Mouse (Mus musculus): ENCODE measurements around the gene Rack1. TPM values are rescaled to one million over a fixed set of nuclear protein-coding genes. Genes with fewer than 3 reads are reported as not detected.

Gene Rack1
- polyA plus RNA-seq, 1 experiment from 2014 or later = 565 TPM

GRCm38 (mm10) chr11:48798984-48799920 lies 880 bp upstream of the Rack1 start:
- ATAC-seq (ENCODE audit: low FRiP score) = no peak; the same call in 1 of the 2 replicates
- Histone ChIP-seq H3K4me2 (peak overlapping the region; percentile 92), H3K27me3 (no peaks in the 10 kb centered on the region), H3K9ac (peak overlapping the region; percentile 89), H3K4me1 (peaks cover 31% of the 10 kb centered on the region), H3K36me3 (replicated peaks) (peaks cover 31% of the 10 kb centered on the region), H3K27ac (peak overlapping the region; percentile 93), H3K9me3 (no peaks in the 10 kb centered on the region), H3K4me3 (replicated peaks) (peak overlapping the region; percentile 78)
- WGBS = 11% methylated on average over 18 of the region's 18 CpGs

GRCm38 (mm10) chr11:48801831-48802772 lies 2.0 kb downstream of the Rack1 start:
- Histone ChIP-seq H3K4me3 (replicated peaks) (peak overlapping the region; percentile 78), H3K4me1 (peaks cover 31% of the 10 kb centered on the region), H3K9me3 (no peaks in the 10 kb centered on the region), H3K9ac (peak overlapping the region; percentile 89), H3K27ac (no peak overlapping the region), H3K27me3 (no peaks in the 10 kb centered on the region), H3K36me3 (replicated peaks) (peaks cover 59% of the 10 kb centered on the region), H3K4me2 (peak overlapping the region; percentile 92)
- 79% methylated on average over 17 of the region's 17 CpGs for whole genome bisulfite sequencing
- no peak for ATAC-seq (ENCODE audit: low FRiP score)

GRCm38 (mm10) chr11:48803988-48804387 lies 3.9 kb downstream of the Rack1 start:
- H3K9me3 ChIP-seq = no peaks in the 10 kb centered on the region
- ATAC-seq (ENCODE audit: low FRiP score) = no peak
- H3K27me3 ChIP-seq = no peaks in the 10 kb centered on the region
- H3K4me2 ChIP-seq = no peak overlapping the region
- 92% methylated on average over 2 of the region's 2 CpGs for WGBS
- no peak overlapping the region for H3K4me3 ChIP-seq (replicated peaks)
- H3K9ac ChIP-seq = no peak overlapping the region
- H3K4me1 ChIP-seq = peaks cover 19% of the 10 kb centered on the region
- peaks cover 78% of the 10 kb centered on the region for H3K36me3 ChIP-seq (replicated peaks)
- H3K27ac ChIP-seq = no peak overlapping the region

DNA sequence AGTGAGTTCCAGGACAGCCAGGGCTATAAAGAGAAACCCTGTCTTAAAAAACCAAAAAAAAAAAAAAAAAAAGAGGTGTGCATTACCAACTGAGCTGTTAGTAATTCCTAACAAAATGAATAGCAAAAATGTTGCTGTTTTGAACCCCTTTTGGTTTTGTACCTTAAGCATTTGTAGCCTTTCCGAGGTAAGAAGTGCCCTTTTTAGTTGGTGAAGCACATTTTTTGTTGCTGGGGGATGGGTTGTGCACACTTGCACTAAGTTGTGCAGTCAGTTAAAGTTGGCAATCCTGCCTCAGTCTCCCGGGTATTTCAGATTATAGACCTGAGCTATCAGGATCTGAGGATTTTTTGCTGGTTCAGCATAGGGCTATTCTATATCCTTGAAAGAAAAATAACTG lies 4.8 kb downstream of the Rack1 start:
- Histone ChIP-seq H3K4me2 (no peak overlapping the region), H3K27ac (no peak overlapping the region), H3K9ac (no peak overlapping the region)

GRCm38 (mm10) chr11:48806856-48807562 lies 6.9 kb downstream of the Rack1 start:
- peak; percentile 51 for ATAC-seq (ENCODE audit: low FRiP score)
- WGBS = 58% methylated on average over 21 of the region's 21 CpGs
- peaks cover 7% of the 10 kb centered on the region for H3K4me1 ChIP-seq
- H3K4me2 ChIP-seq = no peak overlapping the region
- no peak overlapping the region for H3K27ac ChIP-seq
- H3K9me3 ChIP-seq = no peaks in the 10 kb centered on the region
- H3K36me3 ChIP-seq (replicated peaks) = peaks cover 99% of the 10 kb centered on the region
- no peak overlapping the region for H3K9ac ChIP-seq
- no peaks in the 10 kb centered on the region for H3K27me3 ChIP-seq
- H3K4me3 ChIP-seq (replicated peaks) = no peak overlapping the region

More for the DNA sequence above, 4.8 kb downstream of the Rack1 start:
- no peaks in the 10 kb centered on the region for H3K27me3 ChIP-seq
- peaks cover 87% of the 10 kb centered on the region for H3K36me3 ChIP-seq (replicated peaks)
- H3K4me1 ChIP-seq = peaks cover 18% of the 10 kb centered on the region
- no peaks in the 10 kb centered on the region for H3K9me3 ChIP-seq
- no peak for ATAC-seq (ENCODE audit: low FRiP score)
- H3K4me3 ChIP-seq (replicated peaks) = no peak overlapping the region
- WGBS = 81% methylated on average over 2 of the region's 2 CpGs

DNA sequence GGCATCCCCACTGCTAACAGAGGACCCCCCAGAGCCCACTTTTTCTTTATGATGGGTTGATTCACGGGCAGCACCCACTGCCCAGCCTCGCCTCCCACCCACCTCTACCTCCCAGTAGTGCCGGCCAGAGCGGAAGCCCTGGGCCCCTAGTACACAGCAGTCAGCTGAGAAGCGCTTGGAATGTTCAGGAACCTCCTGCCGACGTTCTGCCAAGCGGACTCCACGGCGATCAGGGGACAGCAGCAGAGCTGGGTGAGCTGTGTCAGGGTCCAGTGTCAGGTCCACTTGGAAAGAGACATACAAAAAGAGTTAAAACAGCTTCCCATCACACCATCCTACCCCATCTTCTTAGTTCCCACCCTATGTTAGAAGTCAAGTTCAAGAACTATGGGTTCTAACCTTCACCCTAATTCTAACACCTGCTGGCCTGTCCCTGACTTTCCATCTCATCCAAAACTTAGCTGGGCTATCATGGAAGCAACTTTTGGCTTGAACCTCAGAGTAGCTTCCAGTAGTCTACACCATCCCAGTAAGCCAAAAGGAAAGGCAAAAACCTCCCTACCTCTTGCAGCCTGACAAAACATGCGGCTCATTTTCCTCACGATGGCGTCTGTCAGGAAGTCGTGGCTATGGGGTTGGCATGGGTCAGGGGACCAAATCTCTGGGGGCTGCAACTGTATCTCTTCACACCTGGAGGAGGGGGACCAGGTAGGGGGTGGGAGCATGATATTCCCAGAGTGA lies 7.6 kb downstream of the Rack1 start:
- 74% methylated on average over 14 of the region's 14 CpGs for WGBS
- Histone ChIP-seq H3K4me1 (0 out of 2 replicates have a peak, but pooled peaks cover under 1% of the 10 kb centered on the region), H3K27me3 (no peaks in the 10 kb centered on the region), H3K36me3 (replicated peaks) (peaks cover 98% of the 10 kb centered on the region), H3K9ac (no peak overlapping the region), H3K4me2 (no peak overlapping the region), H3K27ac (no peak overlapping the region), H3K4me3 (replicated peaks) (no peak overlapping the region), H3K9me3 (no peaks in the 10 kb centered on the region)
- ATAC-seq (ENCODE audit: low FRiP score) = peak; percentile 22; the same call in 1 of the 2 replicates

DNA sequence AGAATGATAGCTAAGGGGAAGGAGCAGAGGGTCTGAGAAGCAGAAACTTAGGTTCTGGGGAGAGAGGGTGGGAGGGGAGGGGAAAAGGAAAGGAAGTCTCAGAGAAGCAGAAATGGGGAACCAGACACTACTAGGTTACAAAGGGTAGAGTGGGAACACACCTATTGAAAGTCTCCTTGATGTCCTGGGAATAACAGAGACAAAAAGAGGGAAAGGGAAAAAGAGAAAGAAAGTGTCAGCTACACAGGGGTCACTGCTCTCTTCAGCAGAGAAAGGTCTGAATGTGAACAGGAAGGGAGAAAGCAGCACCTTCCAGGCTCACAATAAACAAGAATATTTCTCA lies 8.1 kb downstream of the Rack1 start:
- H3K36me3 ChIP-seq (replicated peaks) = peaks cover 96% of the 10 kb centered on the region
- H3K9ac ChIP-seq = no peak overlapping the region
- no peaks in the 10 kb centered on the region for H3K4me1 ChIP-seq
- ATAC-seq (ENCODE audit: low FRiP score) = no peak
- no peak overlapping the region for H3K27ac ChIP-seq
- H3K4me3 ChIP-seq (replicated peaks) = no peak overlapping the region
- H3K4me2 ChIP-seq = no peak overlapping the region
- H3K9me3 ChIP-seq = no peaks in the 10 kb centered on the region
- no peaks in the 10 kb centered on the region for H3K27me3 ChIP-seq

DNA sequence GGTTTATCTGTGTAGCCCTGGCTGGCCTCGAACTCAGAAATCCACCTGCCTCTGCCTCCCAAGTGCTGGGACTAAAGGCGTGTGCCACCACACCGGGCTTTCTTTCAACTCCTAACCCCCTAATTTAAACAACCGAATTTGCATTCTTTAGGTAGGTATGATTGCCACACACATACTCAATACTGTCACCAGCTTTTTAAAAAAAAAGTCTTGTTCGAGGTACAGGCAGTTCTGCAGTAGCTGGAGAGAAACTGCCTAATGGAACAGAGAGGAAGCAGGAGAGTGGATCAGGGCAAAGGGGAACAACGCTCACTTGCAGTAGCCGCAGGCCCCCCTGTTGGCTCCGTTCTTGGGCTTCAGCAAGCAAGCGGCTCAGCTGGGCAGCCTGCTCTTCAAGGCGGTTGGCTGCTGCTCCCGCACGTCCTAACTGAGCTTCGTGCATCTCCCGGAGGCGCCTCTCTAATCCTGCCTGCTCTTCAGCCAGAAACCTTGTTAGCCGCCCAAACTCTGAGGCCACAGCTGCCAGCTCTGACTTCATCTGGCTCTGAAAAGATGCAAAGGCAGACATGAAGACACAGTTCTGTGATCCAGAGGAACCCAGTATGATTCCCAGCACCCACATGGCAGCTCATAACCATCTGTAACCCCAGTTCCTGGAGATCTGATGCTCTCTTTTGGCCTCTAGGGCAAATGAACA lies 8.8 kb downstream of the Rack1 start:
- Histone ChIP-seq H3K9ac (no peak overlapping the region), H3K27ac (0 out of 2 replicates have a peak overlapping the region, but pooled peaks have one; percentile 25), H3K4me1 (no peaks in the 10 kb centered on the region), H3K27me3 (no peaks in the 10 kb centered on the region), H3K36me3 (replicated peaks) (peaks cover 92% of the 10 kb centered on the region), H3K4me2 (no peak overlapping the region), H3K9me3 (no peaks in the 10 kb centered on the region), H3K4me3 (replicated peaks) (no peak overlapping the region)
- 74% methylated on average over 16 of the region's 16 CpGs for WGBS
- ATAC-seq (ENCODE audit: low FRiP score) = no peak

DNA sequence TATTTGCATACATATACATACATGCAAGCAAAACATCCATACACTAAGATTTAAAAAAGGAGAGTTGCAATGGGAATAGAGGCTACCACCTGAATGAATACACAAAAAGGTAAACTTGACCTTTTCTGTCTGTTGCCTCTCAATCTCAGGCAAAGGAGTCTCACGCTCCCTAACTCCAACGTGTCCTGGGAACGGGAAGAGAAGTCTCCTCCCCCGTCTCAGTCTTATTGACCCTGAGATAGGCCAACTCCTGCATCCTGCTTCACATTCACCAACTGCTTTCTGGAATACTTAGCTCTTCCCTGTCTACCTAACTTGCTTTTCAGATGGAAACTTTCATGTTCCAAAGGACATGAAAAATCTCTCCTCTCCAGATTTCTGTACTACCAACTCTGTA lies 9.3 kb downstream of the Rack1 start:
- no peak for ATAC-seq (ENCODE audit: low FRiP score)
- Histone ChIP-seq H3K9ac (no peak overlapping the region), H3K36me3 (replicated peaks) (peaks cover 87% of the 10 kb centered on the region), H3K4me1 (peaks cover 4% of the 10 kb centered on the region), H3K9me3 (no peaks in the 10 kb centered on the region), H3K27ac (no peak overlapping the region), H3K4me2 (no peak overlapping the region), H3K27me3 (no peaks in the 10 kb centered on the region), H3K4me3 (replicated peaks) (no peak overlapping the region)
- WGBS = 84% methylated on average over 4 of the region's 4 CpGs

- Histone ChIP-seq H3K9me3 (no peaks in the 10 kb centered on the region), H3K4me3 (replicated peaks) (no peak overlapping the region), H3K36me3 (replicated peaks) (peaks cover 81% of the 10 kb centered on the region), H3K27ac (no peak overlapping the region), H3K4me1 (peaks cover 11% of the 10 kb centered on the region), H3K4me2 (no peak overlapping the region), H3K27me3 (no peaks in the 10 kb centered on the region), H3K9ac (no peak overlapping the region)
- no peak for ATAC-seq (ENCODE audit: low FRiP score)
- WGBS = 86% methylated on average over 2 of the region's 2 CpGs
These were observed 10.0 kb downstream of the Rack1 start for GRCm38 (mm10) chr11:48810142-48810541.

- H3K4me3 ChIP-seq (replicated peaks) = no peak overlapping the region
- no peak overlapping the region for H3K9ac ChIP-seq
- H3K27me3 ChIP-seq = no peaks in the 10 kb centered on the region
- H3K9me3 ChIP-seq = no peaks in the 10 kb centered on the region
- no peak overlapping the region for H3K4me2 ChIP-seq
- no peak for ATAC-seq (ENCODE audit: low FRiP score)
- peaks cover 23% of the 10 kb centered on the region for H3K4me1 ChIP-seq
- no peak overlapping the region for H3K27ac ChIP-seq
- peaks cover 49% of the 10 kb centered on the region for H3K36me3 ChIP-seq (replicated peaks)
These were observed 13.7 kb downstream of the Rack1 start for GRCm38 (mm10) chr11:48813782-48814181.

Measured in forebrain, embryonic 12.5 days (tissue).